Mouse (Mus musculus) erythroblast, embryonic 14.5 days (primary cell): Measurements from ENCODE around the gene Copg2. TPM values are rescaled to one million over a fixed set of nuclear protein-coding genes. Genes with fewer than 3 reads are reported as not detected.

ENCODE experiments used
- H3K27me3 ChIP-seq: 2 replicates; pipeline ENCODE4 v1.6.1; 2012; ENCODE audit warnings: inconsistent platforms; ENCODE audit not compliant: control insufficient read depth
- H3K36me3 ChIP-seq: 2 replicates; pipeline ENCODE4 v1.6.1; 2012; ENCODE audit warnings: mild to moderate bottlenecking, inconsistent platforms; ENCODE audit not compliant: control insufficient read depth
- H3K4me1 ChIP-seq: 2 replicates; pipeline ENCODE4 v1.6.1; 2012; ENCODE audit warnings: inconsistent platforms; ENCODE audit not compliant: control insufficient read depth
- H3K4me3 ChIP-seq: replicated peaks from 2 replicates; pipeline ENCODE3; 2012; ENCODE audit warnings: moderate library complexity, mild to moderate bottlenecking, inconsistent platforms
- H3K9me3 ChIP-seq: 2 replicates; pipeline ENCODE4 v1.6.1; 2012; ENCODE audit warnings: low read length, inconsistent platforms, mixed read lengths; ENCODE audit not compliant: control insufficient read depth
- GATA1 ChIP-seq: IDR thresholded peaks from 2 replicates; pipeline ENCODE4 v1.6.1; 2012; ENCODE audit warnings: low read length, inconsistent platforms, mixed read lengths
- TAL1 ChIP-seq: IDR thresholded peaks from 3 replicates; pipeline ENCODE4 v1.6.1; 2012; ENCODE audit warnings: low read length, inconsistent platforms, mixed read lengths
- polyA plus RNA-seq: library from polyadenylated mRNA; stranded (reverse); fragments of >175 nt; gene quantifications from 2 replicates; pipeline ENCODE4 v1.2.3, GENCODE M21; 2012

The Copg2 gene
- polyA plus RNA-seq, 1 experiment = 0.15 TPM

DNA sequence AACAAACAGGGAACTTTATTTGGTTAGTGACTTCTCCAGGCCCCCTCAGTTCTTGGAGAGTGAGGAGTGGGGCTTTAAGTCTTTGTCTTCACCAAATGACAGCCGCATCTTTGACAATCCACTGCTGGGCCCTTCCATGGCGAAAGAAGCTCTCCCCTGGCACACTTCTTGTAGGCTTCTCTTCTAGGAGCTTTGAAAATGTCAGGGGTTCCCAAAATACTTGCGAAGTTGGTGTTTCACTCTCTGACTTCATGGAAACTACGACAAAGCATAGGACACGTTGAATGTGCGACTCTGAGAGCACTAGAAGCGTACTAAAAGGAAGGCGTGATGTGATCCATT, 363 bp upstream of the Copg2 start:
- Histone ChIP-seq H3K9me3 (no peaks in the 10 kb centered on the region), H3K4me1 (peaks cover 22% of the 10 kb centered on the region), H3K36me3 (peaks cover 6% of the 10 kb centered on the region), H3K27me3 (no peaks in the 10 kb centered on the region), H3K4me3 (peak overlapping the region; percentile 94)
- TF ChIP-seq GATA1 = no peak

DNA sequence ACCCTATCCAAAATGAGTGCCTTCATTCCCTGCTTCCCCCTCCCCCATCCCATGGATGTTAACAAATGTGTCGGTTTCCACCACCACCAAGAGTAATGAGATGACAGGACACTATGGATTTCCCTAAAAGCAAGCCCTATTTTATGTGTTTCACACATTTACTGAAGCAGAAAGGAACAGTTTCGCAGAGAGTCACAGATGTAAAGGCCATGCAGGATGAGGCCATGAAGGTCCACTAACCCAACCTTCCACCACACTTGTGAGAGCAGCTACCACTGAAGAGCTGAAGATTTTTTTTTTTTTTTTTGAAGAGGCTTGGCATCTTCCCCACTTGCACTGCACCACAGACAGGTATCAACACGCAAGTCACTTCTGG, 787 bp downstream of the Copg2 start:
- Histone ChIP-seq H3K36me3 (peaks cover 6% of the 10 kb centered on the region), H3K27me3 (no peaks in the 10 kb centered on the region), H3K9me3 (no peaks in the 10 kb centered on the region), H3K4me3 (peak overlapping the region; percentile 94), H3K4me1 (peaks cover 22% of the 10 kb centered on the region)
- TF ChIP-seq TAL1 = no peak
- no peak for TF ChIP-seq GATA1

DNA sequence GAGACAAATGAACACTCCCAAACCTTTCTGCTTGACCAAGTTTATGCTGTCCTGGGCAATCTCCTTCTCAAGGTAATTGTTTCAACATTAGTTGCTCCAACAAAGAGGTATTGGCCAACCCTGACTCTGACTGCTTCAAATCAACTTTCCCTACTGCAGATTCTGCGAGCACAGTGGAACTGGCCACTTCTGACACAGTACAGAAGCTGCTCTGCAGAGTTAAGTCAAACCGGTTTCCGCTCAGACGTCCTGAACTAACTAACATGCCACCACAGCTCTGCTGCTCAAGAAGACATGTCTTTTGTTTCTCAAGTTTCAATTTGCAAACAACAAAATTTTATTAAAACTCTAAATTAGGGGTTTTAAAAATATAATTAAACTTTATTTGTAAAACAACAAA, 3.5 kb downstream of the Copg2 start:
- Histone ChIP-seq H3K9me3 (no peaks in the 10 kb centered on the region), H3K36me3 (peaks cover 18% of the 10 kb centered on the region), H3K4me3 (no peak overlapping the region), H3K4me1 (peaks cover 22% of the 10 kb centered on the region), H3K27me3 (no peaks in the 10 kb centered on the region)
- TF ChIP-seq TAL1 = no peak

DNA sequence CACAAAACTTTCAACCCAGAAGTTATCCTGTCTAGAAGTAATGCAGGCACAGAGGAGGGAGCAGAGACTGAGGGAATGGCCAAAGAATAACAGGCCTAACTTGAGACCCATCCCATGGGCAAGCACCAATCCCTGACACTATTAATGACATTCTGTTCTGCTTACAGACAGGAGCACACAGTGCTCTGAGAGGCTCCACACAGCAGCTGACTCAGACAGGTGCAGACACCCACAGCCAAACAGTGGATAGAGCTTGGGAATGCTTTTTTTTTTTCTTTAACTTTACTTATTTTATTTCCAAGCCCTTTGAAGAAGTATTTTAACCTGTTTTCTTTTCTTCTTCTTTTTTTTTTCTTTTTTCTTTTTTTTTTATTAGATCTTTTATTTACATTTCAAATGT, 4.8 kb downstream of the Copg2 start:
- no peak for TF ChIP-seq TAL1
- TF ChIP-seq GATA1 = no peak
- no peak overlapping the region for H3K4me3 ChIP-seq
- H3K27me3 ChIP-seq = no peaks in the 10 kb centered on the region
- H3K9me3 ChIP-seq = no peaks in the 10 kb centered on the region
- peaks cover 10% of the 10 kb centered on the region for H3K4me1 ChIP-seq
- peaks cover 22% of the 10 kb centered on the region for H3K36me3 ChIP-seq

DNA sequence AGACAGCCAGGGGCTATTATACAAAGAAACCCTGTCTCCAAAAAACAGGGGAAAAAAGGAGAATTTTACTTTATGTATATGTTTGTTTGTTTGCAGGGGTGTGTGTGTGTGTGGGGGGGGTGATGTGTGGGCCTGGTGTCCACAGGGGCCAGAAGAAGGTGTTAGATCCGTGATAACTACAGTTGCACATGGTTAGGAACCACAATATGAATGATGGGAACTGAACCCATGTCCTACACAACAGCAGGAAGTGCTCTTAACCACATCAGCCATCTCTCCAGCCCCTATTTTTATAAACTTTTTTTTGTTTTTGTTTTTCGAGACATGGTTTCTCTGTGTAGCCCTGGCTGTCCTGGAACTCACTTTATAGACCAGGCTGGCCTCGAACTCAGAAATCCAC, 11.7 kb downstream of the Copg2 start:
- H3K36me3 ChIP-seq = peaks cover 33% of the 10 kb centered on the region
- TF ChIP-seq GATA1 = no peak
- no peak for TF ChIP-seq TAL1

DNA sequence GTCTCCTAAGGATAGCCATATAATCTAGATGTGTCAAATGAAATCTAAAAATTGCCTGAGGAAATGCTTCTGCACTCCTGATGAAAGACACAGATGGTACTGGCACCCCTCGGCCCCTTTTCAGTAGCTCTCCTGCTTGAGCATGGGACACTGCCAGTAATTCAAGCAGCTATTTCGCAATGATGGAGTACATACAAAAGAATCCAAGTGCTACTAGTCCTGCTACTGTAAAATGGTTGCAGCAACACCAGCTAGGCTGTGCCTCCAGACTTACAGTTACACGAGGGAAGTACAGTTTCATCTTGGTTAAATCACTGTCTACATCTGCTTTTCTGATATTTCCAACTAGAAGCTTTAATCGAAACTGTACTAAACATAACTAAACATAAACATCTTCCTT, 13.1 kb downstream of the Copg2 start:
- H3K9me3 ChIP-seq = no peaks in the 10 kb centered on the region
- no peaks in the 10 kb centered on the region for H3K27me3 ChIP-seq
- TF ChIP-seq GATA1 (no peak), TAL1 (no peak)
- H3K4me1 ChIP-seq = no peaks in the 10 kb centered on the region
- H3K36me3 ChIP-seq = peaks cover 23% of the 10 kb centered on the region
- H3K4me3 ChIP-seq = no peak overlapping the region

More for the DNA sequence above, 11.7 kb downstream of the Copg2 start:
- no peaks in the 10 kb centered on the region for H3K27me3 ChIP-seq
- no peak overlapping the region for H3K4me3 ChIP-seq
- no peaks in the 10 kb centered on the region for H3K9me3 ChIP-seq
- H3K4me1 ChIP-seq = no peaks in the 10 kb centered on the region

DNA sequence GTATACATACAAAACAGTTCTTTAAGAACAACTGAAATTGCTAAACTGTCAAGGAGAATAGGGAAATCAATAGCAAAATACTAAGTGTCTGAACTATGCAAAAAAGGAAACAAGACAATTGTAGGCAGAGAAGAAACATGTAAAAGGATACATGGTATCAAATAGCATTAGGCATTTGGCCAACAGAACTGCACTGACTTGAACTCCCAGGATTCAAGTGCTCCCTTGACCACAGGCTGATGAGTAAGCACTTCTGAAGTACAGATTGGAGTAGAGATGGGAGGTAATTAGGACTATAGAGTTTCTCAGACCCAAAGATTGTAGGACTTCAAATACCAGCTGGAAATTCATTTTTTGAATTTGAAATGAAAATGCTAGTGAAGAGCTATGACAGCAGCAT, 19.9 kb downstream of the Copg2 start:
- TF ChIP-seq GATA1 (no peak), TAL1 (no peak)
- Histone ChIP-seq H3K4me1 (no peaks in the 10 kb centered on the region), H3K36me3 (peaks cover 4% of the 10 kb centered on the region; the same call in 1 of the 2 replicates), H3K4me3 (no peak overlapping the region), H3K27me3 (no peaks in the 10 kb centered on the region), H3K9me3 (no peaks in the 10 kb centered on the region)

DNA sequence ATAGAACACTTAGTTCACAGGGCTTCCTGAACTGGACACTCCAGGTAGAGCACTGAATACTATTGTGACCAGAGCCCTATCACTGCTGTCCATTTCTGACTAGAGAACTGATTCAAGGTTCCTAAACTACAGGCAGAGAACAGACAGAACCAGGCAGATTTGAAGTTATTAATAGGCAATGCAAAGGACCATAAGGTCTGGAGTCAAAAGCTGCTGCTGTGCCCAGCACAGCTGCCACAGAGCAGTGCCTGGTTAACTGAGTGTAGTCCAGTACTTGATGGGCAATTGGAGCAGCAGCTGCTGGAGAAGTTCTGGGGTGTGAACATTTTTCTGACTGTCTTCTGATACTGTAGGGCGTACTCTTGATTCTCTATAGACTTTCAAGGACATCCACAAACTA, 30.1 kb downstream of the Copg2 start:
- H3K36me3 ChIP-seq = no peaks in the 10 kb centered on the region
- H3K9me3 ChIP-seq = no peaks in the 10 kb centered on the region
- TF ChIP-seq TAL1 (no peak), GATA1 (no peak)
- no peaks in the 10 kb centered on the region for H3K4me1 ChIP-seq
- H3K27me3 ChIP-seq = no peaks in the 10 kb centered on the region
- H3K4me3 ChIP-seq = no peak overlapping the region

DNA sequence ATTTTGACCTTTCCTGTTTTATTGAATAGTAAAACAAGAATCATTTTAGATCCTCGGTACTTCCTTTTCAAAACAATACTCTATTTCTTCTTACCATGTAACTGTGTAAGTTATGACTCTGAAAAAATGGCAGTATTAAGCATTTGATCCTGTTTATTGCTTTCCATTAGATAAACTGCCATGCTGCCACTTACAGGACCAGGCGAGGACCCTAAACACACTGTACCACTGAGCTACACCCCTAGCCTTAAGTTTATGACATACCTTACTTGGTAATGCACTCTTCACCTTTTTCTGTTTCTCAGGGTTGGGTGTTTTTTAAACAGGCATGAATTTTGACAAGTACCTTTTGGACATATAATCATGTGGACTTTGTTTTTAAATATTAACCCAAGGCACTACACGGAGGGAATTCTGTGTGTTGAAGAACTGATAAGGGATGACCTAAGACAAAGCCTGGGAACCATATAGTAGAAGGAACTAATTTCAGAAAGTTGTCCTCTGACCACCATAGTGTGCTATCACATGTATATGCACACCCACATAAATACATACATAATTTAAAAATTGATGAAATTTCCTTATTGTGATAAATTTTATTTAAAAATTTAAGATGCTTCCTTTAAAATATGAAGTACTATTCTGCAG, 31.4 kb downstream of the Copg2 start:
- Histone ChIP-seq H3K4me3 (no peak overlapping the region), H3K27me3 (no peaks in the 10 kb centered on the region), H3K9me3 (no peaks in the 10 kb centered on the region), H3K4me1 (no peaks in the 10 kb centered on the region), H3K36me3 (no peaks in the 10 kb centered on the region)
- TF ChIP-seq TAL1 = no peak
- no peak for TF ChIP-seq GATA1

DNA sequence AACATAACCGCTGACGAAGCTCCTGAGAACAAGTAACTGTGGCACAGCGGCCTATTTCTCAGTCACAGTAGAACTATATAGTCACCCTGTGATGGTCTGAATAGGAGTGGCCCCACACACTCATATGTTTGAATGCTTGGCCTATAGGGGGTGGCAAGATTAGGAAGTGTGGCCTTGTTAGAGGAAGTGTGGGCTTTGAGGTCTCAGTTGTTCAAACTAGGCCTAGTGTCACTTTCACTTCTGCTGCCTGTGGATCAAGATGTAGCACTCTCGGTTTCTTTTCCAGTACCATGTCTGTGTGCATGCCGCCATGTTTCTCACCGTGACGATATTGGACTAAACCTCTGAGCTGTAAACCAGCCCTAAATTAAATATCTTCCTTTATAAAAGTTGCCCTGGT, 40.6 kb downstream of the Copg2 start:
- peaks cover 14% of the 10 kb centered on the region for H3K36me3 ChIP-seq
- TF ChIP-seq GATA1 = no peak
- no peak for TF ChIP-seq TAL1
- H3K4me1 ChIP-seq = no peaks in the 10 kb centered on the region

More for the DNA sequence above, 40.6 kb downstream of the Copg2 start:
- H3K27me3 ChIP-seq = no peaks in the 10 kb centered on the region
- no peak overlapping the region for H3K4me3 ChIP-seq
- no peaks in the 10 kb centered on the region for H3K9me3 ChIP-seq
